Mouse (Mus musculus) ES-E14 (cell line): ENCODE results near the gene Cysrt1.

Experiments used
- CHD2 ChIP-seq: IDR thresholded peaks from 2 replicates; pipeline ENCODE4 v1.6.1; 2014; ENCODE audit warnings: mild to moderate bottlenecking, low read depth, low read length, inconsistent platforms
- HCFC1 ChIP-seq: IDR thresholded peaks from 2 replicates; pipeline ENCODE4 v1.6.1; 2012; ENCODE audit warnings: low read length, inconsistent platforms, borderline replicate concordance; ENCODE audit not compliant: insufficient read depth
- MAFK ChIP-seq: IDR thresholded peaks from 2 replicates; pipeline ENCODE4 v1.6.1; 2014; ENCODE audit warnings: mild to moderate bottlenecking, low read depth, low read length, inconsistent platforms; ENCODE audit not compliant: insufficient read depth
- ZC3H11A ChIP-seq: IDR thresholded peaks from 2 replicates; pipeline ENCODE4 v1.6.1; 2012; ENCODE audit warnings: low read depth, mild to moderate bottlenecking, inconsistent platforms, low read length, borderline replicate concordance
- ZNF384 ChIP-seq: IDR thresholded peaks from 2 replicates; pipeline ENCODE4 v1.6.1; 2012; ENCODE audit warnings: low read depth, low read length, inconsistent platforms

DNA sequence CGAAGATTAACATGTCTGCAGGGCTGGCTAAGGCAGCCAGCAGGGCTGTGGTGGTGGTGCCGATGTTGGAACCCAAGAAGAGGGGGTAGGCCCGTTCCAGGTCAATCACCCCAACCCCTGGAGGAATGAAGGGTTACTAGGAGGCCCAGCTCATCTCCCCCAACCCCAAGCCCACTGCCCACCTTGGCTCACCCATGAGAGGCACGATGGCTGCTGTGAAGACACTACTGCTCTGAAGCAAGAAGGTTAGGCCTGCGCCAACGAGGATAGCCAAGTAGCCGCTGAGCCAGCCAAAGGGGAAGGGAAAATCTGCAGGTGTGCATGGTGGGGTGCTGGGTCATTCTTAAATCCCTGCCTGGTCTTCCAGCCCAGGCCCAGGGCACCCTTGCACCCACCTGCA lies 11.7 kb downstream of the Cysrt1 start:
- TF ChIP-seq MAFK (no peak), ZNF384 (no peak), CHD2 (no peak), HCFC1 (no peak), ZC3H11A (no peak)
